Mouse (Mus musculus): ENCODE measurements around the gene Procr.
A peak's percentile ranks its signal among the peaks of the same experiment; 100 is the strongest.
"Not testable (repeated sequence)": the region's sequence is repeated elsewhere in the genome, so short reads cannot be mapped to it uniquely, and the experiment has no call there.

Procr gene

DNA sequence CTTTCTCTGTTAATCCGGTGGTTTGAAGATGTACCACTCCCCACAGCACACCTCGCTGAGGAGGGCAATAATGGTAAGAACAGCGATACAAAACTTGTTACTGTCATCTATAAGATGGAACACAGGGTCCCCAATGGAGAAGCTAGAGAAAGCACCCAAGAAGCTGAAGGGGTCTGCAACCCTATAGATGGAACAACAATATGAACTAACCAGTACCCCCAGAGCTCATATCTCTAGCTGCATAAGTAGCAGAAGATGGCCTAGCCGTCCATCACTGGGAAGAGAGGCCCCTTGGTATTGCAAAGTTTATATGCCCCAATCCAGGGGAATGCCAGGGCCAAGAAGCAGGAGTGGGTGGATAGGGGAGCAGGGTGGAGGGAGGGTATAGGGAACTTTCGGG is 15.2 kb upstream of the Procr start, which contains the start of gene Gm17581:
TSS of gene Gm17581 (minus strand) at position 101 of the 400 bp plus-strand sequence.
- not testable (repeated sequence) for DNase-seq (ENCODE audit: low read depth, low spot score); H3K36me3 ChIP-seq (ENCODE audit: control insufficient read depth, insufficient read depth, low read length, poor library complexity, severe bottlenecking); H3K27me3 ChIP-seq (ENCODE audit: control insufficient read depth, insufficient read depth, low read length, poor library complexity, severe bottlenecking)

DNA sequence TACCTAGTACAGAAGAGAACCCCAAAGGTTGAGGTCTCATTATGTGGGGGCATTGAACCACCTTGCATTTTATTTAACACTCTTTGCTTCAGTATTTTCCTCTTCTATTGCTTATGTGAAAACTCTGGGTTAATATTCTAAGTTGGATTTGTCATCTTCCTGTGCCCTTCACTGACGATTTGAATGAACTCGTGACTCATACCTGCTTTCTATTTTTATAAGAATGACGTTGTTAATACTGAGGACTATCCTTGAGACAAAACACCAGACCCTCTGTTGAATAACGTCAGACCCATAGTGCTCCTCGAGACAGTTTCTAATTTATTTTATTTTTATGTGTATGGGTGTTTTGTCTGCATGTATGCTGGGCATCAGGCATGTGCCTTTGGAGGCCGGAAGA is 14.0 kb upstream of the Procr start:
- no peak for DNase-seq (ENCODE audit: low read depth, low spot score)
- Histone ChIP-seq H3K27me3 (ENCODE audit: control insufficient read depth, insufficient read depth, low read length, poor library complexity, severe bottlenecking) (no peaks in the 10 kb centered on the region), H3K36me3 (ENCODE audit: control insufficient read depth, insufficient read depth, low read length, poor library complexity, severe bottlenecking) (no peaks in the 10 kb centered on the region)

DNA sequence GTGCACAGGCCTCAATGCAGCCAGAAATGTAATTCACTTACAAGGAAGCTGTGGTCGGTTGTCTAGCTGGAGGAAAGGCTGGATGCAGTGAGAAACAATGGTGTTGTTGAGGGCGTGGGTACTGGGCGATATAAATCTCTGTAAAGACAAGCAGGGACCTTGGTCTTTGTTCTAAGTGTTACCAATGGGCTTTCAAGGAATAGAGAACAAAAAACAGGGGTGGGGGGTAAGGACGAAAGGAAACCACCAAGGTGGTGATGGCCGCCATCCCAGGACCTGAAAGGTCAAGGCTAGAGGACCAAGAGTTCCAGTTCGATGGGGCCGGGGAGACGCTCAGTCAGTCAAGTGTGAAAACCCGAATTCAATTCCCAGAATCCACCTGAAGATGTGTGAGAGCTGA is 13.1 kb upstream of the Procr start:
- Histone ChIP-seq H3K27me3 (ENCODE audit: control insufficient read depth, insufficient read depth, low read length, poor library complexity, severe bottlenecking) (no peaks in the 10 kb centered on the region), H3K36me3 (ENCODE audit: control insufficient read depth, insufficient read depth, low read length, poor library complexity, severe bottlenecking) (no peaks in the 10 kb centered on the region)
- DNase-seq (ENCODE audit: low read depth, low spot score) = no peak

DNA sequence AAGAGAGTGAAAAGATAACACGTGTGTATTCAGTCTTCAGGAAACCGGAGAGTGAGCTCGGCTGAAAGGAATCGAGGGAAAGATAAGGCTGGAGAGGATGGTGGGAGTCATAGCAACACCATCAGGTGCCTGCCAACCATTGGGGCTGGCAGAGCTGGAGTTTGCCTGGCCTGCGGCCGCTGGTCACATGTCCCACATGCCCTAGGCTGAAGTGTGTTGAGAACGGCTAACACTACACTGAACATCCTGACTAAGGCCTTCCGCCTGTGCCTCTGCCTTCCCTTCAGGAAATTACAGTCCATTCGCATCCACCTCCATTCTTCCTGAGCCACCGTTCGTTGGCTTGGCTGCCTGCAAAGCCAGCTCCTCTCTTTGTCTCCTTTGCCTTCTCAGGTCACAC is 8.7 kb upstream of the Procr start:
- DNase-seq (ENCODE audit: low read depth, low spot score) = no peak
- no peaks in the 10 kb centered on the region for H3K27me3 ChIP-seq (ENCODE audit: control insufficient read depth, insufficient read depth, low read length, poor library complexity, severe bottlenecking)
- no peaks in the 10 kb centered on the region for H3K36me3 ChIP-seq (ENCODE audit: control insufficient read depth, insufficient read depth, low read length, poor library complexity, severe bottlenecking)

DNA sequence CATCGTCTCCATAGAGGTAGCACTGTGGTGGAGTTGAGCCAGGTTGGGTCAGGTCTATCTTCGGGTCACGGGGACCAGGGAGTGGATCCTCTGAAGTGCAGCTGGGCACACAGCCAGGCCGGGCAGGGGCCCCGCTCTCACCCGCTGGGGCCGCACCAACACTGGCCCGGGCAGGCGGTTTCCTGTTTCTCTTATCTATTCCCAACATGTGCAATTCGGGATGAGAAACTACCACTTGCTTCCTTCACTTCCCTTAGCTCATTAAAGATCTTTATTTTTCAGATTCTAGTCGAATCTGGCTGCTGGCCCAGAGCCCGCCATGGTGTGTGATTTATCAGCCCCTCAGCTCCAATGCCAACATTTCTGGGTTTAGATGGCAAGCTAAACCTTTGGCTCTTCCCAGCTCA is 8.0 kb upstream of the Procr start:
- H3K27me3 ChIP-seq (ENCODE audit: control insufficient read depth, insufficient read depth, low read length, poor library complexity, severe bottlenecking) = no peaks in the 10 kb centered on the region
- H3K36me3 ChIP-seq (ENCODE audit: control insufficient read depth, insufficient read depth, low read length, poor library complexity, severe bottlenecking) = no peaks in the 10 kb centered on the region
- no peak for DNase-seq (ENCODE audit: low read depth, low spot score)

DNA sequence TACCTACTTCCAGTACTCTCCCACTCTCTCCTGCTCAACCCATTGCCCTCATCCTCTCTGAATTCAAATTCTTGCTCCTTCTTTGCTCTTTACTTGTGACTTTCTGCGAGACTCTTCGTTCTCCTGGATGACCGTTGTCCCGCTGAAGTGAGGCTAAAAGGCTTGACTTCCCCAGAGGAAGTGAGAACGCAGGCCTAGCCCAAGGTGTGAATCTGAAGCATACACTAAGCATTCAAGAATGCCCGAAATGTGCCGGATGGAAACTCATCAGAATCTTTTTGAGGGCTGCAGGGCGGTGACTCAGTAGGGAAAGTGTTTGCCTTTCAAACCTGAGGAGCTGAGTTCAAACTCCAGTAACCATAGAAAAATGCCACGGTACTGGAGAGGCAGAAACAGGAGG is 7.6 kb upstream of the Procr start:
- DNase-seq (ENCODE audit: low read depth, low spot score) = no peak
- Histone ChIP-seq H3K27me3 (ENCODE audit: control insufficient read depth, insufficient read depth, low read length, poor library complexity, severe bottlenecking) (no peaks in the 10 kb centered on the region), H3K36me3 (ENCODE audit: control insufficient read depth, insufficient read depth, low read length, poor library complexity, severe bottlenecking) (no peaks in the 10 kb centered on the region)

DNA sequence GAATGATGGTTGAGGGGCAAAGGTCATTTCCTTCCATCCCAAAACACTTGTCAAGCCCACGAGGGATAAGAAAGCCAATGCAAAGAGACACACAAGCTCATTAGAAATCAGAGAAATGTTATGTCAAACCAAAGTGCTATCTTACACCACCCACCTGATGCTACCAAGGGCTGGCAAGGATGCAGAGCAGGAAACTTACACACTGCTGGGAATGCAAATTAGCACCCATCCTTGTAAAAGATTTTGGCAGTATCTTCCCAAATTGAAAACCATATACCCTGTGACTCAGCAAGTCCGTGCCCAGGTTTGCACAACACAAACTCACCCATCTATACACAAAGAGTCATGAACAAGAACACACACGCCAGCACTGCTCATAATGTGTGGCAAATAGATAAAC is 5.4 kb upstream of the Procr start:
- Histone ChIP-seq H3K36me3 (ENCODE audit: control insufficient read depth, insufficient read depth, low read length, poor library complexity, severe bottlenecking) (no peaks in the 10 kb centered on the region), H3K27me3 (ENCODE audit: control insufficient read depth, insufficient read depth, low read length, poor library complexity, severe bottlenecking) (no peaks in the 10 kb centered on the region)
- no peak for DNase-seq (ENCODE audit: low read depth, low spot score)

DNA sequence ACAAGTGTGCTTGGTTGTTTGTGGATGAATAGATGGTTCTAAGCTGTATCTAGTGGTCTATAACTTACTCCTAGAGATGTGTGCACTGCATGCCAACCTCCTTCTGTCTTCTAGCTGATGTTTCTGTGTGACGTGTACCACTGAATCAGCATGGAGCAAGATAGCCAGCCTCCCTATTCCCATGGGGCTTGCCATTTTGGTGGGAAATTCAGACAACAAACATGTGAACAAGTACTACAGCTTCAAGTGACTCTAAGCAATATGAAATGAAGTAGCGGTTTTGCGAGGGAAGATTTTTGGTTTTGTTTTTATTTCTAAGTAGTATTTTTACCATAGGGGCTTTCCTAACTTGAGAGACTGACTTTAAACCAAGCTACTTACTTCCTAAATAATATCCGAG is 1.5 kb upstream of the Procr start:
- Histone ChIP-seq H3K36me3 (ENCODE audit: control insufficient read depth, insufficient read depth, low read length, poor library complexity, severe bottlenecking) (no peaks in the 10 kb centered on the region), H3K27me3 (ENCODE audit: control insufficient read depth, insufficient read depth, low read length, poor library complexity, severe bottlenecking) (no peaks in the 10 kb centered on the region)
- DNase-seq (ENCODE audit: low read depth, low spot score) = no peak

DNA sequence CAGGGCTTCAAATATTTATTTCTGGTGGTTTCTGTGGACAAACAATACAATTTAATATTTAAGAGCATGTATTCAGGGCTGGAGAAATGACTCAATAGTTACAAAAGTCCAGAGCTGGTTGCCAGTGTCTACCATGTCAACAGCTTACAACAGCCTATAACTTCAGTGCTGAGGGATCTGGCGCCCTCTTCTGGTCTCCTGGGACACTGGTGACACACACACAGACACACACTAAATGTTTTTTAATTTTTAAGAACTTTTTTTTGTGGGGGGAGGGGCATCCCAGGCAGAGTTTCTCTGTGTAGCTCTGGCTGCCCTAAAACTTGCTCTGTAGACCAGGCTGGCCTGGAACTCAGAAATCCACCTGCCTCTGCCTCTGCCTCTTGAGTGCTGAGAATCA is 4.8 kb downstream of the Procr start:
- Histone ChIP-seq H3K27me3 (ENCODE audit: control insufficient read depth, insufficient read depth, low read length, poor library complexity, severe bottlenecking) (no peaks in the 10 kb centered on the region), H3K36me3 (ENCODE audit: control insufficient read depth, insufficient read depth, low read length, poor library complexity, severe bottlenecking) (no peaks in the 10 kb centered on the region)
- peak; percentile 63 for DNase-seq (ENCODE audit: low read depth, low spot score)

DNA sequence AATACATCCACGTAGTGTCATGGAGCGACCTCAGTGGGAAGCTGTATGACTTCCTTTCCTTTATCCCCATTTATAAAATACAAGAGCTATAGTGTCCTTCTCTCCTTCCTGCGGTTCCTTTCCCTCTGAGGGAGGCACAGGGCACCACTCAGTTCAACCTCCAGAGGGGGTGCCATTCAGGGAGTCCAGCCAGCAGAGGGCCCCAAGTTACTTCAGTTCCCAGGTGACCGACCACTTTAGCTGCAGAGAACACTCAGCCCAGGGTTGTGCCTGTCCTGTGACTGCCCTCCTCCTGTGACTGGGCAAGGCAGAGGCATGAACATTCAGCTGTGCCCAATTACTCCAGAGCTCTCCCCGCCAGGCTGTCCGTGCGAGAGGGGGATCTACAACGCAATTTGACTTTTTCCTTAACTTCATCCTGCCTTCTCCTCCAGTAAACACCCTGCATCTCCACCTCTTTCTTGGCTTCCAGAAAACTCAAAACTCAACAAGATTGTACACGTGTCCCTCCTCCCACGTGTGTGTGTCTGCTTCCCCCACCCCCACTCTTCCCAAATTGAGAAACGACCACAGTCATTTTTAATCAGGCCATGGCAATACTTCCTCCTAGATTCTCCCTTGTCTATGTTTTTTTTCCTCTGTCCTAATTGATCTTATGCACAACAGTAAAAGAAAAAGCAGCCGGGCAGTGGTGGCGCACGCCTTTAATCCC is 6.1 kb downstream of the Procr start:
- H3K27me3 ChIP-seq (ENCODE audit: control insufficient read depth, insufficient read depth, low read length, poor library complexity, severe bottlenecking) = no peaks in the 10 kb centered on the region
- H3K36me3 ChIP-seq (ENCODE audit: control insufficient read depth, insufficient read depth, low read length, poor library complexity, severe bottlenecking) = no peaks in the 10 kb centered on the region
- peak; percentile 9 for DNase-seq (ENCODE audit: low read depth, low spot score)

DNA sequence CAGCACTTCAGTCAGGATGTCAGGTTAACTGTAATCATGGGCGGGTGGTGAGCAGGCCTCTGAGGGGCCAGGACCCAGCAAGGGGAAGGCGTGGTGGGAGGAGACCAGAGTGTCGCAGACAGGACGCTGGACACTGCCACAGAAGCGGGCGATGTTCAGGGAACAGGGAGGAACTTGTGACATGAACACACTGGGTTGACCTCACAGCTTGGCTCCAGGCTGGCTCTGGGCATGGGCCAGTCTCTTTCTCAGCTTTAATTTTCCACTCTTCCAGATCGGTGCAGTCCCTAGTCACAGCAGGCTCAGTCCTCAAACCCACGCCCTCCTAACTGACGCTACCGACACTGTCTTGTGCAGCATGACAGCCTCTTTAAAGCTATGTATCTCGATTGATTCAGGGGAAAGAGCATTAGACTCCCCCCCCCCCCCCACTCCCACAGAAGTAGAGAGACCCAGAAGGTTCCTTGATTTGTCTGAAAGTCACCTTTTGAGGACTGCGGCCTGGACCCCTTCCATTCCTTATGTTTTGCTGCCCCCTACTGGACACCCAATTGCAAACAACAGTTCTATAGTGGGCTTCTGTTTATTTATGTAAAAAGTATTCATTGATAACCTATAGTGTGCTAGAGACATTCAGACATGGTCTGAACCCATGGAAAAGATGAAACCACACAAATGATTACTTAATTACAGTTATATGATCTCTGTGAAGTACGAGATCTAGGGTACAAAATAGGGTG is 13.9 kb downstream of the Procr start:
- Histone ChIP-seq H3K36me3 (ENCODE audit: control insufficient read depth, insufficient read depth, low read length, poor library complexity, severe bottlenecking) (no peaks in the 10 kb centered on the region), H3K27me3 (ENCODE audit: control insufficient read depth, insufficient read depth, low read length, poor library complexity, severe bottlenecking) (no peaks in the 10 kb centered on the region)
- peak; percentile 85 for DNase-seq (ENCODE audit: low read depth, low spot score)

DNA sequence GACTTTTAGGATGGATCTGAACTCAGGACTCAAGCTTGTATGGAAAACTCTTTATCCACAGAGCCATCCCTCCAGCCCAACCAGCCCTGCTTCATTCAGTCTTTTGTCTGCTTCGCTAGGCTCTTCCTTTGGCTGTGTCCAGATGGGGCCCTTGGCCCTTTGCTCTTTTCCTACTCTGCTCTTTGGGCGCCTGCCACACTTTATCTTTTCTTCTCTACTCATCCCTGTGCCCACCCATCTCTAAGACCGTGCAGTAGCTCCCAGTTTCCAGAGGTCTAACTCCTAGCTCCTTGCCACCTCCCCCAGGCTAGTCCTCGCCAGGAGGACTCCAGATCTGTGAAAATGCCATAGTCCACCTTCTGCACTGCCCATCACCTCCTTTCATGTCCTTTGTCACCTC is 22.7 kb downstream of the Procr start:
- Histone ChIP-seq H3K36me3 (ENCODE audit: control insufficient read depth, insufficient read depth, low read length, poor library complexity, severe bottlenecking) (no peaks in the 10 kb centered on the region), H3K27me3 (ENCODE audit: control insufficient read depth, insufficient read depth, low read length, poor library complexity, severe bottlenecking) (no peaks in the 10 kb centered on the region)
- DNase-seq (ENCODE audit: low read depth, low spot score) = no peak

DNA sequence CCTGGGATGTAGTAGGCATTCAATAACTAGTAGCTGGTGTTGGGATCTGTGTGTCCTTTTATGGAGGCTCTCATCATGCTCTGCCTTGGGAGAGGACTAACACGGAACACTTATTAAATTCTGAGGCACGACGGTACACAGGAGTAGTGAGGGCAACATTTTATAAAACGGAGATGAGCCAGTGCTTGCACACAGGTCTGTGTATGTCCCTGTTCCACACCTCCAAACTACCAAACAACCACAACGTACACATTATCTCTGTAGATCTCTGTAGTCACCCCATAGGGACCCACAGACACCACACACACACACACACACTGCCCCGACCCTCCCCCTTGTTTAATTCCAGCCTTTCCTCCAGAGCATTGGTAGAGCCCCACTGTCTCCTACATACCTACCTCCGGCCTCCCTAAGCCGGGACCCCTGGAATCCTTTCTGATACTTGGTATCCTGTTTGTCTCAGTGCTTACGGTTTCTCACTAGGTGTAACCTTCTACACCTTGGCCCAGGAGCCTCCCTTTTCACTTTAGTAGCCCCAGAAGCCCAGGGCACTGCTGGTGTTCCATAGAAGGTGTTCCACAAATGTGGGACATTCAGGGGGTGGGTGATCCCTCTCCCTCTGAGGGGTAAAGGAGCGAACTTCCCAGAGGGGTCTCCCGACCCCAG is 23.5 kb downstream of the Procr start:
- DNase-seq (ENCODE audit: low read depth, low spot score) = no peak
- no peaks in the 10 kb centered on the region for H3K36me3 ChIP-seq (ENCODE audit: control insufficient read depth, insufficient read depth, low read length, poor library complexity, severe bottlenecking)
- no peaks in the 10 kb centered on the region for H3K27me3 ChIP-seq (ENCODE audit: control insufficient read depth, insufficient read depth, low read length, poor library complexity, severe bottlenecking)

DNA sequence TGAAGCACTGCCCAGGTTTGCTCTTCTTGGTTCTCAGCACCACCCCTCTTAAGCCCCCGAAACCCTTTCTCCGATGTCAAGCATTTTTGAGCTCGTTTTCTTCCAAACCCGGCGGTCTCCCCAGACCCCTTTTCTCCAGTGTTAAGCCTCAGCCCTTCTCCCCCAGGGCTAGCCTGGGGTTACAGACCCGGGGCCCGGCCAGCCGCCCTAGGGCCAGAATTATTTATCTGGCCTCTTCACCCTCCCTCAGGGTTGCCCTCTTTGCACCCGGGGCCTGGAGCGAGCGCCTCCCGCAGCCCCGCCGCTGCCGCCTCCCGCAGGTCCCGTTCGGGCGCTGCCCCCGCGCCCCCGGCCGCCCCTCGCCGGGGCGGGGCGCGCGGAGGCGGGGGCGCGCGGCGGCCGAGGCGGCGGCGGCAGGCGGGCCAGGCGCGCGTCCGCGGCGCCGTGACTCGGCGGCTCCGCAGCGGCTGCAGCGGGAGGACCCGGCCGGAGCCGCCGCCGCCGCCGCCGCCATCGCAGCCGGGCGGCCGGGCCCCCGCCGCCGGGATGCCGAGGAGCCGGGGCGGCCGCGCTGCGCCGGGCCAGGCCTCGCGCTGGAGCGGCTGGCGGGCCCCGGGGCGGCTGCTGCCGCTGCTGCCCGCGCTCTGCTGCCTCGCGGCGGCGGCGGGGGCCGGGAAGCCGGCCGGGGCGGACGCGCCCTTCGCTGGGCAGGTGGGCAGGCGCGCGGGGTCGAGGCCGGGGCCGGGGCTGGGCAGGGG is 24.2 kb downstream of the Procr start, which contains the start of gene Mmp24:
TSS of gene Mmp24 (plus strand) at position 416 of the 758 bp plus-strand sequence.
- DNase-seq (ENCODE audit: low read depth, low spot score) = no peak

More for the DNA sequence above, 24.2 kb downstream of the Procr start, which contains the start of gene Mmp24:
- Histone ChIP-seq H3K36me3 (ENCODE audit: control insufficient read depth, insufficient read depth, low read length, poor library complexity, severe bottlenecking) (no peaks in the 10 kb centered on the region), H3K27me3 (ENCODE audit: control insufficient read depth, insufficient read depth, low read length, poor library complexity, severe bottlenecking) (no peaks in the 10 kb centered on the region)
